Mouse (Mus musculus): ENCODE measurements around the gene Arel1.

The Arel1 gene

DNA sequence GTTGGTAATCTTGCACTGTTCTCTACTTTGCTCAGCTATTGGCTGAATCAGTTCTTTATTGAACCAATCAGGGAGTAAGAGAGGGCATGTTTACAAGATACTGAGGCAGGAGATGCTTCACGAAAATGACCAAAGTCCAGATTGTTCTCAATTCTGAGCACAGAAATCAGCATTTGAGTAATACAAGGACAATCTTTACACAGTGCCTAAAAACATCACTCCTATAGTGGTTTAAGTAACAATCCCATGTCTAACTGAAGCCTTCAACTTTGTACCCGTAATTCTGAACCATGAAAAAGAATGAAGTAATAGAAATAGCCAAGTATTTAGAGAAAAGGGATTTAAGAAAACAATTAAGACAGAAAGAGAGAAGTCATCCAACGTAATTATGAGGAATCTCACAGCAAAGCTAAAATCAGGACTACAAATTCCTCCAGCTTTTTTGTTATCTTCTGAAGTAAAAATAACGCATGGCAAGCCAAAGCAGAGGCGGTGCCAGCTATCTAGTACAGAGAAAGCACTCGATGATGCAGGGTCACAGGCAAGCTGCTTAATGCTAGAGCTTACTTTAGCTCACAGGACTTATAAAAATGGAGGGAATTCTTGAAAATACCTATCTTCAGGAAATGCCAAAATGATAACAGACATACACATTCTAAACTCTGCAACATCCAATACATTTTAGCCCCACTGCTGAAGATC lies 22.0 kb downstream of the Arel1 start:
- DNase-seq, result peak; percentile 90

DNA sequence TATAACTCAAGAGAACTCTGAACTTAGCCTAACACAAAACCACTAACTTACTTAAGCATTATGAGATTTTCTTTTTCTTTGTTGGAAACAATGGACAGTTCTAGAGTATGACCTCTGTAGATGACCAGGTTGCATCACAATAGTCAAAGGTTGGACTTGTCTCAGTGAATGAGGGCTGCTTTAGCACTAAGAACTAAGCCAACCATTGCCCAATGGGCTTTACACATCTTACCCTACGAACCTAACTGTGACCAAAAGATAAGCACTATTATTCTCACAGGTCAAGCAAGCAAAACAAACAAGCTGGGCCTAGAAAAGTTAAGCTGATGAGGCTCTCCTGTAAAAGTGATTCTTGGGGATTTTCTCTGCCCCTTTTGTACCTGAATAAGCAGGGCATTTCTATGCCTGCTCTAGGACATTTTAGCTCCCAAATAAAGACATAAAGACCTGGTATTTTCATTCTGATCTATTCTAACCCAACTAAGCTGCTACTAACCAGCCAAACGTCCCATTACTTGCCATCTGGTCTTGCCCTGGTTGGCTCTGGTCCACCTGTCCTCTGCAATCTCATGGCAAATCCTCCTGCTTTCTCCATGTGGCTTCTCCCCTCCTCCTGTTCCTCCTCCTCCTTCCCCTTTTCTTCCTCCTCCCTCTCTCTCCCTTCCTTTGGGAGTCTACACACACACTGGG lies 22.7 kb downstream of the Arel1 start:
- peak; percentile 87 for DNase-seq

DNA sequence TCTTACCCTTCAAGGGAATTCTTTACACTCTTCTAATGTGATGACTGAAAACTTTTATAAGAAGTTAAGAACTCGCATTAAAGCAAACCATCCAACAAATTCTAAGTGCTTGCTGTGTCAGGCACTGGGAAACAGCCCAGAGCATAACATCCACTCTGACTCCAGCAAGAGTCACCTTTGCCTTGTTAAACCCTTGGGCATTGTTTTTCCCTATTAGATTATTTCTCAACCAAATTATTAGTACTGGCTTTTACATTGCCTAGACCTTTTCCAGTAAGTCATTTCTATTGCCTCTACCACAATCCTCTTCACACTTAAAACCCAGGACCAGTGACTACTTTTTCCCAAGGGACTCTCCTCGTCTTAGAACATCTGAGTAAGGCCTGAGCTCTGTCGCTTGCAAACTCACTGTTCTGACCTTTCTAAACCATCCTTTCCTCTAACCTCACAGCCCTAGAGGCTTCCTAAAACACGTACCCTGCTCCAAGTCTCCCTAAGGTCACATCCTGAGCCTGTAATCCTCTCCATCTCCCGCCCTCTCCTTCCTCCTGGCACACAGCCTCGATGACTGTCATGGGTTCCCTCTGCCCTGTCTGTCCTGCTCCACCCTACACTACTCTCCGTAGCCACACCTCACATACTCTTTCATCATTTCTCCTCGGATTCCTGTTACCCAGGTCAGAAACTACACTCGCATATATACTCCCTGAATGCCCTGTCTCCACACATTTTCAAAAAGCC lies 25.7 kb downstream of the Arel1 start:
- peak; percentile 87 for DNase-seq

DNA sequence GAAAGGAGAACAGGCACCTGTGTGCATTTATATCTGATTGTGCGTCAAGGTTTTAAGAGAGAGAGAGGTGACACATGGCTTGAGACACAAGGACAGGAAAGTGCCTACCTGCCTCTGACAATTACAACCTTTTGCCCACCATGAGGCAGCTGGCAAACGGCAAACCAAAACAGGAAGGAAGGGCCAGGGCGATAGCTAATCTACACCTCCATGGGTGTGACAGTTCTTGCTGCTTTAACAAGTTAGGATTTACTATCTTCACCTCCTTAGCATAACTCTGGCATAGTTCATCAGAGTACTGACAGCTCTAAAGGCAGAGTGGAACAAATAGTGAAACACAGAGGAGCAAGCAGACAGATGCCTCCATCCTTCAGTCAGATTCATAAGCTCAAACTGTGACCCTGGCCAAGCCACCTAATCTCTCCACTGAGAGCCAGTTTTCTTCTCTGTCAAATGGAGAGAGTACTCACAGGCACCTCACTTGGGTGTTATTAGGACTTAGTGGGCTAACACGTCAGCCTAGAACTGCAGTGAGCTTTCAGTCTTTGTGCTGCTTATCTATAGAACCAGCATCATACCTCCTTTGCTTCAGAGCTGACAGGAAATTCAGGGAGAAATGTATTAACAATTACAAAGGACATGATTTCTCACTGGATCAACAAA lies 26.4 kb downstream of the Arel1 start:
- peak; percentile 77 for DNase-seq

DNA sequence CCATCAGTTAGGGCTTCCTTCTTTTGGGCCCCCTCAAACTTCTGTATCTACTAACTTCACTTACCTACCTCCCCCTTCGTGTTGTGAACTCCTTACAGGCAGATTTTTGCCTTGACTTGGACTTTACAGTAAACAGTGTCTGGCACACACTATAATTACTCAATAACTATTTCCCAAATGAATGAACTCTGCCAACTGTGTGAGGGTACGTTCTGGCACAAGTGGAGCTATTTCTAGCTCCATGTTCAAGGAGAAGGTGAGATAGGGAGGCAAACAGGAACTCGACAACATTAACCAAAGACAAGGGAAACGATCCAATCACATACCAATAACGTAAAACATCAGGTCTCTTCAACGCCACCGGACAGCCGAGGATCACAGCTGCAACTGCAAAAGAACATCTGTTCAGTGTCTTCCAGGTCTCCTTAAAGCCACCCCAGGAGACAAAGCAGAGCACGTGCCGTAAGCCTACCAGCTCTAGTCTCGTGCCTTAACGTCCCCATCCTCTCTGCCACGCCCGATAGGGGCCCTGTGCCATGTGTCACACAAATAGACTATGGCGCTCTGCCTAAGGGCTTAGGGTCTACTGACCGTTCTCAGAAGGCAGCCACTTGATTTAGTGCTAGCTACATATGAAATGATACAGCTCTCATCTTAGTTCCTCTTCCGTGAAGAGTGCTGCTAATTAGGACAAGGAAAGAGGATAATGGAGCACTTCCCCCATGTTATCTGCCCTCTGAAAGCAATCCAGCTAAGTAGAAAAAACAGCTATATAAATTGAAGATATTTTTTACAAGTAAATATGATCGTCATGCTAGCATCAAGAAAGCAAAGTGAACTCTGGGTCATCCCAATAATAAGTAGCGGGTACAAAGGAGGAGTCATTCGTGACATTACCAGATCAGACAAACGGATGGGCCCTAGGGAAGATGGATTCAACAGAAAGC lies 27.4 kb downstream of the Arel1 start:
- peak; percentile 94 for DNase-seq

- DNase-seq, result peak; percentile 80
Observed at GRCm38 (mm10) chr12:84941717-84942116, 29.0 kb downstream of the Arel1 start.

DNA sequence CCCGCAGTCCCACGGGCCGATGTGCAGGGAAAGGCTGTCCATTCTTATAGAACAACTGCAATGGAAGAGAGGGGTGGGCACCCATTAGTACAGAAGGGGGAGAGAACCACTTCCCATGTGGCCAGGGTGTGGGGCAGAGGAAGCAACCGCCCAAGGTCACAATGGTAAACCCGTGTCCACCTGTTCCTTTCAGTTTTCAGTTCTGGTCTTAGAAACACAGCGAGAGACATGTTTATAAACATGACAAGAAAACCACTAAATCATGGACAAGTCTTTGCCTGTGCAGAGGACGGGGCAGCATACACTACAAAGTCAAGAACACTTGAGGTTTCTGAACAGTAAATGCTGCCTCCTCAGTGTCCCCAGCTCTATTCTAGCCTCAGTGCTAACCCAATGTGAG lies 30.4 kb downstream of the Arel1 start:
- DNase-seq, result no peak

DNA sequence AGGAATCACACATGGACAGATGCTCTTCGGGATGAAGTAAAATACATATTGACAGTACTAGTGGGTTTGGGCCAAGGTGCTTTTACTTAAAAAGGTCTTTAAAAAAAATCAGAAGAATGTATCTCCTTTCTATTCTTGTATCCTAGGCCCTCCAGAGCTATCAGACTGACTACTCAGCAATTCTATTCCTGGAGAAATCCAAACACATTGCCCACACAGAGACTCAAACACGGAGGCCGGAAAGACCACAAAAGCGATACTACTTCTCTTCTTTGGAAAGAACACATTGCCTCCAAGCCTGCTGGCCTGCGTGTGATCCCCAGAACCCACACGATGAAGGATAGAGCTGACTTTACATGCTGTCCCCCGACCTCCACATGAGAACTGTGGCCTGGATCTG lies 31.6 kb downstream of the Arel1 start:
- DNase-seq, result no peak

DNA sequence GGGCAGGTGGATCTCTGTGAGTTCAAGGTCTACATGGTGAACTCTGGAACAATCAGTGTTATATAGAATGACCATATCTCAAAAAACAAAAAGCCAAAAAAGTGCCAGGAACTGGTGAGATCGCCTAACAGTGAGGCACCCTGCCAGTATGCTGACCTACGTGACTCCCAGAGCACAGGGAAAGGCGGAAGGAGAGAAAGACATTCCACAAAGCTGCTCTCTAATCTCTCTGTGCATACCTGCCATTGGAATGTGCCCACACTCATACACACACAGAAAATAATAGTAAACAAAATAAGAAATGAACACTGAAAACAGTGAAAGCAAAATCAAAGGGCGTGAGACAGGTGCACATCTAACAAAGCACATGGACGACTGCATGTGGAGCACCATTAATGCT lies 35.4 kb downstream of the Arel1 start:
- DNase-seq, result no peak

- peak; percentile 62 for DNase-seq
Observed at GRCm38 (mm10) chr12:84932210-84932609, 38.5 kb downstream of the Arel1 start.

- DNase-seq, result no peak
Observed at GRCm38 (mm10) chr12:84926542-84926941, 44.2 kb downstream of the Arel1 start.

GRCm38 (mm10) chr12:84924324-84924723 lies 46.4 kb downstream of the Arel1 start:
- DNase-seq, result no peak

DNA sequence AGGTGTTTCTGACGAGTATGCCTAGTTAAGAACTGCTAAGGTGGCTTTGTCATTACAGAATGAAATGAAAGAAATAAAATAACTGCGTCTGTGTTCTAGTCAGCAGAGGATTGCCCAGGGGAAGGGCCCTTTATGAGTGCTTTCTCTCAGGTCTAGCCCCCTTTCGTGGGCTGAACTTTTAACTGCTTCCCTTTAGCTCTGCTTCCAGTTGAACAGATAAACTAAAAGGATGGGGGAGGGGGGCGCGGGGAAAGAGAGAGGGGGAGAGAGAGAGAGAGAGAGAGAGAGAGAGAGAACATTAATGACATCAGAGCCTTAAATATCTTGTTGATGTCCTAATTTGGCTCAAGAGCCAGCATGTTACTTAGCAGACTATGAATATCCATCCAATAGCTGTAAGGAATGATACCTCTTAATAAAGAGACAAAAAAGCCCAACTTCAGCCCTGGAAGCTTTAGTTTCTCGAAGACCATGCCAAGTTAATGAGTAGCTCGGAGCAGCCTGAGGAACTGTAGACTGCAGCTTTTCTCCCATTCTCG lies 48.8 kb downstream of the Arel1 start:
- DNase-seq, result no peak

DNA sequence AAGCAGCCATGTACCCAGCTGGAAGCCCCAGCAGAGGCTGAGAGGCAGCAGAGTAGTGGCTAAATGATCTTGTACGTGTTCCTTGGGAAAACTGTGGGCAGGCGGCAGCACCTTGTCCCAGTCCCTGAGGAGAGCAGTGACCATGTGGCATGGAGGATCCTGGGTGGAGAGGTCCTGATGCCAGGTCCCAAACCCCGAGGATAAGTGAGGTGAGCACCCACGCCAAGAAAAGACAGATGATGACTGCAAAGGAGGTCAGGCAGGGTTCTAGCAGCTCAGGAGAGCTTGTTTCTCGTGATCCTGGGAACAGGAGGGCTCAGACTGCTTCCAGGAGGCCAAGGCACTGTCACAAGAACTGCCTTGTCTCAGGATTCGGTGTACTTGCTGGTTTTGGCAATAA lies 51.9 kb downstream of the Arel1 start:
- DNase-seq, result no peak

DNA sequence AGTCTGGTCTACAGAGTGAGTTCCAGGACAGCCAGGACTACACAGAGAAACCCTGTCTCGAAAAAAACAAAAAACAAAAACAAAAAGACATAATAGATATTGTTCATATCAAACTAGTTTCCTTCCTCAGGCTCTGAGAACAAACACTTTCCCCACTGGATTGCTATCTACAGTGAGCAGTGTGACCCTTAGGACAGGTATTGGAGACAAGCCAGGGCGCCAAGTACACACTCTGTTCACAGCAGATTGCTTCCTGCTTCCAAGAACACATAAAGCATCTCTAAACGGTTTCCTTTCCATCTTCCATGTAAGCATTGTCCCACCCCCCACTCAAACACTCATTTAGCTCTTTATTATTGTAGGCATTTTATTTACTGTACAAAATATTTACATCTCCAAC lies 52.9 kb downstream of the Arel1 start:
- no peak for DNase-seq

DNA sequence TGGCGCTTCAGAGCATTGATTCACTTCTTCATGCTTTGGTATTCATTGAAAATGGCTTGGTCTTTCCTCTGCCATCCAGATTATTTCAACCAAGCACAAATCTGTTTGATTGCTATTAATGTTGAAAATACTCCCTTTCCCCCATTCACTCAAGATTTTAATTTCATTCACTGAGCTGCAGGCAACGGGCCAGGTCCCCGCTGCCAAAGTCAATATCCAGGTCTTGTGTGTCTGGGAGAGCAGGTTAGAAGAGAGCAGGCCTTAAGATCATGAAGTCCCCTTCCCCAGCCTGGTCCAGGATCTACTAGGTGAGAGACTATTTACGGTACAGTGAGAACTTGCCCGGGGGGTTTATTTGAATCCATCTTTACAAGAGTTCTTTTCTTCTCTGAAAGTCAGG lies 55.7 kb downstream of the Arel1 start:
- DNase-seq, result no peak

DNA sequence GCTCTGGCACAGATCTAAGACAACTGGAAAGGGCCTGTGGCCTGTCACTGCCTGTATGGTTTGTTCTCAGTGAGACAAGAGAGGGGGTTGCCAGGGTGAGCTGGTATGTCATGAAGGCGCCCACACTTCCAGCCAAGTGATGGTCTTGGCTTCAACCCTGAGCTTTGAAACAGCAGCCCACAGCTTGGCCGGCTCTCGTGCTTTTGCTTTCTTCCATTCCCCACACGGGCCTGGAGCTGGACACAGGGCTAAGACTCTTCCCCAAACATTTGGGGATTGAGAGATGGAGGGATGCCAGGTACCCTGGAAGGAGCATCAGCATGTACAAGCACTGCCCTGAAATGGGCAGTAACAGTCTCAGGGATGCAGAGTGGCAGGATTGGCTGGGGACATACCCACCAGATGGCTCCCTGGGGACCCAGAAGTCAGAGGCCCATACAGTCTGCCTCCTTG lies 58.0 kb downstream of the Arel1 start:
- no peak for DNase-seq

DNA sequence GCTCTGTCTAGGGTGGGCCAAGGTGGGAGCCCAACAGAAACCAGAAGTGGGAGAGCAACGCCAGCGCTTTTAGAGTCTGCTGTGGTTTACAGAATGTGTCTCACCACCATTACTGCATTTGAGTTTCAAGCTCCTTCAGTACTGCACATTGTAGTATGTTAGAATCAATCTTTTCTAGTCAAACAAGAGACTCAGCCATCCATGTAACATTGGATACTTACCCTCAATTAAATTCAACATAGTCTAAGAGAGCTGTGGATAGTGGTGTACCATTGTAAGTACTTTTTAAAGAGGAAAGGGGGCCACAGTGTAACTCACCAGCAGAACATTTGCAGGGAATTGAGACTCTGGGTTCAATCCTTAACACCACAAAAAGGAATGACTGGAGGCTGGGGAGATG lies 59.1 kb downstream of the Arel1 start:
- no peak for DNase-seq

DNA sequence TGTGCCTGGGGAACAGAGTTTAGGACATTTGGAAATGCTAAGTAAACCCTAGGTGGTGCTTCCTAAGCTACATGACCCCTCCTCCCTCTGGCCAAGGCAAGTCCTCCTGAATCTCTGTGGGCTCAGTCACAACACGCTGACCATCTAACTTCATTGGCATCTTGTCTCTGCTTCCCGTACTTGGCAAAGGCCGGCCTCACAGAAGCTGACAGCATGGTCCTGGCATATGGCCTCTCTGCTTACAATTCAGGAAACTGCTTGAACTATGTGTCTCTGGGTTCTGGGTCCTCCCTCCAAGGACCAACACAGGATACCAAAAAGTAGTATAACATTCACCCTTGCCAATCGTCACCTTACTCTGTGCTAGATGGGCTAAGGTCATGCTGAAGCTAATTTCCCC lies 60.6 kb downstream of the Arel1 start:
- no peak for DNase-seq

GRCm38 (mm10) chr12:84907627-84908480 lies 62.8 kb downstream of the Arel1 start:
- peak; percentile 97 for DNase-seq

All from heart, adult 11 months (tissue).